Mouse (Mus musculus): ENCODE measurements around the gene Galnt13. TPM values are rescaled to one million over a fixed set of nuclear protein-coding genes. Genes with fewer than 3 reads are reported as not detected.
"Not testable (repeated sequence)": the region's sequence is repeated elsewhere in the genome, so short reads cannot be mapped to it uniquely, and the experiment has no call there.

The Galnt13 gene
- polyA plus RNA-seq, 2 experiments: not detected

DNA sequence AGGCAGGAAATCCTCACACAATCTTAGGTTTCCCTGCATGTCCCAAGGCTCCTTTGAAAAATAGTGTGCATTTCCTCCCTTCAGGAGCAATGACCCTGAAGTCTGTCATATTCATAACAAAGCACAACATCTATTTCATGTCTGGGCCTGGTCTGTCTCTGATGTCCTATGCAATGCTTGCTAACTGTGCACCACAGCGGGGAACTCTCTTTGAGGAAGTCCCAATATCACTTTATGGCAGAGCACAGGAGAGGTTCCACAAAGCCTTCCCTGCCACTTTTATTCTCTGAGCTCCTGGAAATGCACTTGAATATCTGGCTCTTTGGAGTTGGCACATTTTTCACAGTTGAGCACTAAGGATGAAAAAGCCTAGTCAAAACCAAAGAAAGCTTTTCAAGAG is 547.7 kb downstream of the Galnt13 start:
- Histone ChIP-seq H3K36me3 (replicated peaks; ENCODE audit: control insufficient read depth, insufficient read depth, low read depth) (no peaks in the 10 kb centered on the region), H3K9ac (replicated peaks) (no peak overlapping the region), H3K4me1 (replicated peaks; ENCODE audit: control insufficient read depth in 2 of 2, insufficient read depth in 2 of 2, low read length in 1 of 2) (no peaks in the 10 kb centered on the region), H3K4me3 (ENCODE audit: insufficient read depth in 1 of 2, low read depth in 2 of 2, low read length in 2 of 2) (no peak overlapping the region), H3K27me3 (ENCODE audit: control insufficient read depth, insufficient read depth, low read length) (no peaks in the 10 kb centered on the region), H3K4me2 (ENCODE audit: low read depth) (no peak overlapping the region), H3K27ac (no peak overlapping the region), H3K9me3 (ENCODE audit: control insufficient read depth, low read length) (no peaks in the 10 kb centered on the region)
- TF ChIP-seq EP300 (IDR thresholded peaks at IDR 0.05; ENCODE audit: low read depth) (no peak), CTCF (IDR thresholded peaks at IDR 0.05; ENCODE audit: low read depth) (no peak)
- ATAC-seq (ENCODE audit: insufficient read depth): no peak
- DNase-seq (ENCODE audit: low read depth in 3 of 3, low spot score in 3 of 3): no peak
- WGBS (ENCODE audit: insufficient replicate concordance): 52% methylated on average over 1 of the region's 1 CpGs

DNA sequence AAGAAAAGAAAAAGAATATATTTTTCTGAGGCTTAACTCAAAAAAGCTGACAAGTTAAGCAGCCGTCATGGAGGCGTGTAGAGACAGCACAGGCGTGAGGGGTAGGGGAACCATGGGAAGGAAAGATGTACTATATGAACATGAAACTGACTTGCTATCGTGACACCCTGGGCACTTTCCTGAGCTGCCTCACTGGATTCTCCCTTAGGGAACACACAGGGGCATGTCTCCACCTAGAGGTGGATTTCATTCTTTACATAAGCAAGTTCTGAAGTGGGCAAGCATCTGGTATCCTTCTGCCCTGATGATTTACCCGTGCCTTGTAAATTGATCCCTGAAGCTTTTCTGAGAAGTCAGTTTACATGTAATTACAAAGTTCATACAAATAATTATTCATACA is 586.4 kb downstream of the Galnt13 start:
- H3K27ac ChIP-seq; DNase-seq (ENCODE audit: low read depth in 3 of 3, low spot score in 3 of 3); H3K27me3 ChIP-seq (ENCODE audit: control insufficient read depth, insufficient read depth, low read length); H3K9me3 ChIP-seq (ENCODE audit: control insufficient read depth, low read length); H3K4me2 ChIP-seq (ENCODE audit: low read depth); ATAC-seq (ENCODE audit: insufficient read depth); H3K4me1 ChIP-seq (replicated peaks; ENCODE audit: control insufficient read depth in 2 of 2, insufficient read depth in 2 of 2, low read length in 1 of 2); H3K4me3 ChIP-seq (ENCODE audit: insufficient read depth in 1 of 2, low read depth in 2 of 2, low read length in 2 of 2); H3K36me3 ChIP-seq (replicated peaks; ENCODE audit: control insufficient read depth, insufficient read depth, low read depth); H3K9ac ChIP-seq (replicated peaks): not testable (repeated sequence)
- no CpG with 5 or more reads among the region's 5 CpGs for WGBS (ENCODE audit: insufficient replicate concordance)

DNA sequence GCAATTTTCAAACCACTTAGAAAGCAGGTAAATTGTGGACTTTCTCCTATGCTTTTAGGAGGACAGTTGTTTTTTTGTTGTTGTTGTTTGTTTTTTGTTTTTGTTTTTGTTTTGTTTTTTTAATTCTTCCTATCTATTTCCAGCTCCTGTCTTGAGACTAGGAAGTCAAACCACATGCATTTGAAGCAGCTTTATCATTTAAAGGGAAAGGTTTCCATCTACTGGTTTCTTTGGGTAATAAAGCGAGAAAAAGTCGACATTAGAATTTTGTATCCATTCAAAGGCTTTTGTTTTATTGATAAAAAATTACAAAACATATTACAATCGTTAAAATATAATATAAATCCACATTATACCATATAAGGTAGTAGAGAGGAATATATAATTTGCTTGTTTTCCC is 598.5 kb downstream of the Galnt13 start:
- H3K9ac ChIP-seq (replicated peaks): no peak overlapping the region
- ATAC-seq (ENCODE audit: insufficient read depth) (no peak), DNase-seq (ENCODE audit: low read depth in 3 of 3, low spot score in 3 of 3) (no peak)
- H3K4me3 ChIP-seq (ENCODE audit: insufficient read depth in 1 of 2, low read depth in 2 of 2, low read length in 2 of 2): no peak overlapping the region
- H3K27ac ChIP-seq: no peak overlapping the region
- H3K4me2 ChIP-seq (ENCODE audit: low read depth): no peak overlapping the region
- WGBS (ENCODE audit: insufficient replicate concordance): 45% methylated on average over 3 of the region's 3 CpGs
- H3K4me1 ChIP-seq (replicated peaks; ENCODE audit: control insufficient read depth in 2 of 2, insufficient read depth in 2 of 2, low read length in 1 of 2): no peaks in the 10 kb centered on the region
- no peaks in the 10 kb centered on the region for H3K9me3 ChIP-seq (ENCODE audit: control insufficient read depth, low read length)
- H3K36me3 ChIP-seq (replicated peaks; ENCODE audit: control insufficient read depth, insufficient read depth, low read depth): no peaks in the 10 kb centered on the region
- no peak for TF ChIP-seq EP300 (IDR thresholded peaks at IDR 0.05; ENCODE audit: low read depth)
- TF ChIP-seq CTCF (IDR thresholded peaks at IDR 0.05; ENCODE audit: low read depth): no peak
- H3K27me3 ChIP-seq (ENCODE audit: control insufficient read depth, insufficient read depth, low read length): no peaks in the 10 kb centered on the region

DNA sequence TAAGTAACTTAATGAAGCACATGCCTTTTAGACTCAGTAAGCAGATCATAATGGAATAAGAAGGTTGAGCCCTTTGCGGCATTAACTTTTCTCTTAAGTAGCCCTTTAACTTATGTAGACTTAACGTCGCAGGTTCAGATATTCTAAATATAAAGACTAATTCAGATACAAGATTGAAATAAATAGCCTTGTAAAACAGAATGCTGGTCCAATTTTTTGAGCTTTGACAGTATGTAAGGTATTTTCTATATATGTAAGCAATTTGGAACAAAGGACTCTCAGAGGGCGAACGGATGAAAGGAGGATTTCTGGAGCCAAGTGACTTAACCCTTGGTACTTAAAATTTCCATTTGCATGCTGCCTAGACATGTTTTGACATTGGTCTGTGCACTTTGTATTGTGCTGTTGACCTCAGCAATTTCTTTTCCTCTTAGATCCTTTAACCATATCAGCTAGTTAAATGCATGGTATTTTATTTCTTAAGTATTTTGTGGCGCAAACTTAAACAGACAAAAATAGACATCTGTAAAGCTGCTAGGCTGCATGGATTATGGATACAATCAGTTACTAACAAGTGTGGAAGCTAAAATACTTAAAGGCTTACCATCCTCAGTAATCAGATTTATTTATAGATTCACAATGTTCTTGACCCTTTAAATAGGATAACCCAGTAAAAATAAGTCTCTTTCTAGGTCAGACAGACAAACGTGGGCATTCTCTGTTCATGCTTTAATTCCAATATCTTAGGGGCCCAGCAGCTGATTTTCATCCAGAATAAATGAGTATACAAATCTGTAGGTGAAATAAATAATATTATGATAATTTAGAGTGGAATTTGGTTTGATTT is 629.6 kb downstream of the Galnt13 start:
- Histone ChIP-seq H3K4me3 (ENCODE audit: insufficient read depth in 1 of 2, low read depth in 2 of 2, low read length in 2 of 2) (no peak overlapping the region), H3K36me3 (replicated peaks; ENCODE audit: control insufficient read depth, insufficient read depth, low read depth) (no peaks in the 10 kb centered on the region), H3K4me2 (ENCODE audit: low read depth) (no peak overlapping the region), H3K27ac (no peak overlapping the region), H3K4me1 (replicated peaks; ENCODE audit: control insufficient read depth in 2 of 2, insufficient read depth in 2 of 2, low read length in 1 of 2) (no peaks in the 10 kb centered on the region), H3K9me3 (ENCODE audit: control insufficient read depth, low read length) (no peaks in the 10 kb centered on the region), H3K9ac (replicated peaks) (no peak overlapping the region), H3K27me3 (ENCODE audit: control insufficient read depth, insufficient read depth, low read length) (no peaks in the 10 kb centered on the region)
- DNase-seq (ENCODE audit: low read depth in 3 of 3, low spot score in 3 of 3): no peak
- 74% methylated on average over 7 of the region's 7 CpGs for WGBS (ENCODE audit: insufficient replicate concordance)
- no peak for TF ChIP-seq CTCF (IDR thresholded peaks at IDR 0.05; ENCODE audit: low read depth)
- TF ChIP-seq EP300 (IDR thresholded peaks at IDR 0.05; ENCODE audit: low read depth): no peak
- ATAC-seq (ENCODE audit: insufficient read depth): no peak

DNA sequence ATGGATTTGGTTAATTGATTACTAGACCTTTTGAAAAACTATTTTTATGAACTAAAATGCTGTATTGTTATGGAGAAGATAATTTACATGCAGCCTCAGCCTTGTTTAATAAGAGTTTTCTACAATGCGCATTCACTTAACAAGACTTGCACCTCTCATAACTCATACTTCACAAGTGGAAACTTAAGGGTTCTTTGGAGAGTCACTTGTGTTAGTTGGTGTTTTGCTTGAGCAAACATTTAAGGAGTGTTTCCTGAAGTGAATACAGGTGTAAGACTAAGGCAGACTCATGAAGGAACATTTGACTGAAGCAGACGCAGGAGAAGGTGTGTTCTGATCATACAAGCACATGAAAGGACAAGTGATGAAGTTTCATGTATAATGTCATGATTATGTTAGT is 649.5 kb downstream of the Galnt13 start:
- DNase-seq (ENCODE audit: low read depth in 3 of 3, low spot score in 3 of 3): no peak
- ATAC-seq (ENCODE audit: insufficient read depth): no peak
- Histone ChIP-seq H3K27ac (no peak overlapping the region), H3K4me1 (replicated peaks; ENCODE audit: control insufficient read depth in 2 of 2, insufficient read depth in 2 of 2, low read length in 1 of 2) (no peaks in the 10 kb centered on the region), H3K4me2 (ENCODE audit: low read depth) (no peak overlapping the region), H3K27me3 (ENCODE audit: control insufficient read depth, insufficient read depth, low read length) (no peaks in the 10 kb centered on the region), H3K36me3 (replicated peaks; ENCODE audit: control insufficient read depth, insufficient read depth, low read depth) (no peaks in the 10 kb centered on the region), H3K9ac (replicated peaks) (no peak overlapping the region), H3K9me3 (ENCODE audit: control insufficient read depth, low read length) (no peaks in the 10 kb centered on the region), H3K4me3 (ENCODE audit: insufficient read depth in 1 of 2, low read depth in 2 of 2, low read length in 2 of 2) (no peak overlapping the region)
- WGBS (ENCODE audit: insufficient replicate concordance): 74% methylated on average over 2 of the region's 2 CpGs
- TF ChIP-seq CTCF (IDR thresholded peaks at IDR 0.05; ENCODE audit: low read depth) (no peak), EP300 (IDR thresholded peaks at IDR 0.05; ENCODE audit: low read depth) (no peak)

All from liver, embryonic 14.5 days (tissue).